Mouse (Mus musculus) embryo, embryonic 10 days (tissue): ENCODE measurements around the gene Trmt2a.
A peak's percentile ranks its signal among the peaks of the same experiment; 100 is the strongest.
"Not testable (repeated sequence)": the region's sequence is repeated elsewhere in the genome, so short reads cannot be mapped to it uniquely, and the experiment has no call there.

Experiments used
- DNase-seq: peaks from one replicate; pipeline ENCODE4 v3.0.0-alpha.2; 2015; ENCODE audit warnings: low spot score

Gene Trmt2a

GRCm38 (mm10) chr16:18289067-18289588 lies 40.6 kb downstream of the Trmt2a start, which contains the start of gene Dgcr8:
Dgcr8 (minus strand) TSS chr16:18289246.
- peak; percentile 98 for DNase-seq

DNA sequence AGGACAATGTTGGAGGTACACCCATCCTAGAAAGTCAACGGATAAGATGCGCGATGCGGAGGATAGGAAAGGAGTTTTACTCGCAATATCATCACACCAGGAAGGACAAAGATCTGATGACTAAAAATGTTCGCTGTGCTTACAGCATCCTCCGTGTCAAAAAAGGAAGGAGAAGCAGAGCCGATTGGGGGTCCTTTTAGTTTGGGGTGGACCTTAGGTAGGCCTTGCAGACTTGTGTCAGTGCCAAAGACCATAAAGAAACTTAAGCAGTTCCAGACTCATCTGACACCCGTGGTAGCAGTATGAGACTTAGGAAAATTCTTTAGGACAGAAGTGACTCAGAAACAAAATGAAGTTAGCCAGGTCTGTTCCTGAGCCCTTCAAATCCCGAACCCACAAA lies 41.1 kb downstream of the Trmt2a start:
- DNase-seq = not testable (repeated sequence)
